Mouse (Mus musculus) small intestine, adult 2 months (tissue): ENCODE measurements around the gene Dtx1.

Source experiments
- CTCF ChIP-seq: fragments of 200-500 bp; IDR thresholded peaks from 2 replicates; pipeline ENCODE4 v1.5.1; 2012; ENCODE audit warnings: low read depth, mild to moderate bottlenecking, control low read depth, inconsistent platforms, low read length, moderate library complexity, mixed read lengths; ENCODE audit not compliant: insufficient replicate concordance, insufficient read length; ENCODE audit errors: extremely low read depth
- POLR2A ChIP-seq: fragments of 200-500 bp; IDR thresholded peaks from 2 replicates; pipeline ENCODE4 v1.6.1; 2012; ENCODE audit warnings: low read depth, mild to moderate bottlenecking, control low read depth, inconsistent platforms, low read length, moderate library complexity

DNA sequence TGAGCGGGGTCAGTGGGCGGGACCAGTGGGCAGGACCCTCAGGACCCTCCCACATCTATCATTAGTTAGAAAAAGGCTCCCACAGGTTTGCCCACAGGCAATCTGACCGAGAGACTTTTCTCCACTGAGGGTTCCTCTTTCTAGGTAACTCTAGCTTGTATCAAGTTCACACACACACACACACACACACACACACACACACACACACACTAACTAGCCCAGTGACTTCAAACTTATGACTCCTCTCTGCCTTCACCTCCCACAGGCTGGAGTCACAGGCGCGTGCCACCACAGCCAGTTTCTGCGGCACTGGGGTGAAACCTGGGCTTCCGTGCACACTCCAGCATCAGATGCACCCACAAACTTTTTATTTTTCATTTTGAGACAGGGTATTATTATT is 43.0 kb downstream of the Dtx1 start:
- no peak for TF ChIP-seq CTCF
- TF ChIP-seq POLR2A, result no peak
